Mouse (Mus musculus) monocyte, adult 5-6 weeks (primary cell): ENCODE results near the gene Rnf169. TPM values are rescaled to one million over a fixed set of nuclear protein-coding genes. Genes with fewer than 3 reads are reported as not detected.

Source experiments
- ATAC-seq: fragments of 153-309, 156-312 bp; replicated peaks from 2 replicates; pipeline ENCODE4 v1.8.0; 2017; ENCODE audit warnings: mild to moderate bottlenecking; ENCODE audit not compliant: low TSS enrichment, insufficient number of reproducible peaks, severe bottlenecking, poor library complexity, low FRiP score
- total RNA-seq: library from RNA; stranded (forward); fragments of 200-1000, 200-491, 200-594 nt; gene quantifications from 3 replicates; pipeline ENCODE4 v1.2.3, GENCODE M21; 2017

Gene Rnf169
- total RNA-seq, result 19.5 to 62.6 TPM (median 41.4 TPM) in 3 replicates

DNA sequence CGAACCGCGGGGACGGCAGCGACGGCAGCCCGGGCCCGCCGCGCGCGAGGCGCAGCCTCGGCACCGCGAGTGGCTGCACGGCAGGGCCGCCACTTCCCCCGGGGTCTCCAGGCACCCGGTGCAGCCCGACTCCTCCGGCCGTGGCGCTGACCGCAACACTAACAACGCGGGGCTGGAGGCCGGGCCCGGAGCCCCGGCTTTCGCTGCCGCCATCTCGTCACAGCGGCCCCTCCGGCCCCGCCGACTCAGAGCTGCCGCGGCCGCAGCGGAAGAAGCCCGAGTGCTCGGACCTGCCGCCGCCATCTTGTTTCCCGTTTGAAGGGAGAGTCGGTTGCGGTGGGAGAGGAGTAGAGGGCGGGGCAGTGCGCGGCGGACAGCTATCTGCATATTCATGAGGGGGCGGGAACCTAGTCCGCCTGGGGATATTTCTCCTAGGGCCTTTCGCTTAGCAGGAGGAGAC lies at the start of gene Rnf169:
TSS of gene Rnf169 (minus strand) at position 317 of the 460 bp plus-strand sequence.
- ATAC-seq, result peak; percentile 97

DNA sequence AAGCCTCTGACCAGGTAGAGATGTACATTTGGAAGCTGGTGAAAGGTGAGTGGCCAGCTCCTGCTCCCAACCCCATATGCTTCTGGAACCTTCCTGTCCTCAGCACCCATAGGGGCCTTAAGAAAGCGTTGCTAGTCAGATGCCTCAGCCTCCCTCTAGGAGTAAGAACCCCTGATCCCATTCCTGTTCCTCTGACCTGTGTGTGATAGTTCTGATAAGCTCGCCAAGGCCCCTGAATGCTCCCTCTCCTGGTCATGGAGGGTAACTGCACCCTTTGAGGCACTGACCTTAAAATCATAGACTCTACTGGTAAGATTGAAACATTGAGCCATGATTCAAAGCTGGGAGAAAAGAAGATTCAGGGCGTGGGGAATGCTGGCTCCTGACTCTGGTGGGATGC lies 49.1 kb upstream of the Rnf169 start:
- no peak for ATAC-seq

DNA sequence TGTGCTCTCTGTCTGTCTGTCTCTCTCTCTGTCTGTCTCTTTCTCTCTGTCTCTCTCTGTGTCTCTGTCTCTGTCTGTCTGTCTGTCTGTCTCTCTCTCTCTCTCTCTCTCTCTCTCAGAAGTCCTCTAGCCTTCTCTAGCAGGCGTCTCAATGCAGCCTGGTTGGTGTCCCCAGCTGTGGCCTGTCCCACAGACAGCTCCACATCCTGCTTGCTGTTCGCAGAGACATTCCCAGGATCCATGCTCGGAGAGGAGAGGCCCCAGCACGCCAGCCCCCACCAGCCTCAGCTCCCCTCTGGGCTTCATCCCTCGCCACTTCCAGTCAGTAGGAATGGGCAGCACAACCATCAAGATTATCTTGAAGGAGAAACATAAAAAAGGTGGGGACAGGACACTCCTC lies 47.1 kb upstream of the Rnf169 start:
- no peak for ATAC-seq

DNA sequence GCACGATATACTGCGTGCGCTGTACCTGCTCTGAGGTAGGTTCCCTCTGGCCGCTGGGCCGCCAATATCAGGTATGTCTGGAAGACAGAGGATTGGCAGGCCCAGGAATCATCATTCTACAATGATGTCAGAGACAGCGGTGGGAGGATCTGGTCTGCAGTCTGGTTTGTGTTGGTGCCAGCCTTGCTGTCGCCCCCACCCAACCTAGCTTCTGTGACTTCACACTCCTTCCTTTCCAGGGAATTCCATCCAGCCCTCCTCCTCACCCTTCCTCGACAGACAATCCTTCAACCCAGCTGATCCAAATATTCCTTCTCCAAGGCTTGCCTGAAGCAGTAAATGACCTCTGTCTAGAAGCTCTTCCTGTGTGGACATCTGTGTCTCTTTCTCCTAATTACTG lies 36.8 kb upstream of the Rnf169 start:
- no peak for ATAC-seq

DNA sequence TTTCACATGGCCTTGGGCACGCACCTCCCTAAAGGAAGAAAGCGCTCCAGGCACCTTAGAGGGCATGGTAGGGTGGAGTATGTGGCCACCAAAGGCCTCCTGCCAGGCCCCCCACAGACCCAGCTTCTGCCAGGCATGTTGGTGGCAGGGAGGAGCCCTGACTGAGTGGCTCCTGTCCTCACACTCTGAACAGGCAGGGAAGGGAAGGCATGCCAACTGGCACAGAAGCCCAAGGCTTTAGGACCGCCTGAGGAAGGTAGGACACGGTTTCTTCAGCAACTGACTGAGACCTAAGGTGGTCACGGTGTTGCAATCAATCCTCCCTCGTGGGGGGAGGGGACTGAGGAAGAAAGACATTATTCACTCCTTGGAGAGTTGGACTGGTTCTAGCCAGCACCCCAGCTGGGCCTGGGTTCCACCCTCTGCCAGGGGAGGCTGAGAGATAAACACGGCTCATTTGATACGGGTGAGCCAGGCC lies 33.9 kb upstream of the Rnf169 start:
- no peak for ATAC-seq

DNA sequence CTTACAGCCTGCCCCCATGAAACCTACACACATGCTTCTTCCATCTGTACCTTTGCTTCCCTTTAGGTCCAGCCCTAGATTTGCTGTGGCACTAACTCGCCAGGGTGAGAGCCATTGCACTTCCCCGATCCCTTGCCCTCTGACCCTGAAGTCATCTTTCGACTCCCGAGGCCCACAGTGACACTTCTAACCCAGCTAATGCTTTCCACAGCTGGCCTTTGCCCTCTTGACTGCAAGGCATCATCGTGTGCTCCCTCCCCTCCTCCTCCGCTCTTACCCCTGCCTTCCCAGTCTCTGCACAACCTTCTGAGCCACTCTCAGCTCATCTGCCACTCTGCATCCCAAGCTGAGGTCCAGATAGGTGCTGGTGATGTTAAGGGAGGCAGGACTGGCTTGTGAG lies 32.3 kb upstream of the Rnf169 start:
- no peak for ATAC-seq

DNA sequence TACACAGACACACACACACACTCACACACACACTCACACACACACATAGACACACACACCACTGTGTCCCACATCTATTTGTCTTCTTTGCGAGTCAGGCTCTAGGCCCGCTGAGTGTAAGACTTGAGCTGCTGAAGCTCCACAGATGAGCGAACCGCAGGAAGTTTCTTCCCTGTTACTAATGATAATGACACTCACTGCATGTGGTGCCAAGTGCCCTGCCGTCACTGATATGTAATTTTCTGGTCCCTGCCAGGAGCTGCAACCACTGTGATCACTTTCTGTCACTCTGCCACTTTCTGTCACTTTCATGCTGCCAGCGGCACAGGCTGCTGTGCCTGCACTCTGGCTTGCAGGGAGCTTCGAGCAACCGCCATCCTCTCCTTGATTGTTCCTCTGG lies 31.8 kb upstream of the Rnf169 start:
- ATAC-seq, result no peak

DNA sequence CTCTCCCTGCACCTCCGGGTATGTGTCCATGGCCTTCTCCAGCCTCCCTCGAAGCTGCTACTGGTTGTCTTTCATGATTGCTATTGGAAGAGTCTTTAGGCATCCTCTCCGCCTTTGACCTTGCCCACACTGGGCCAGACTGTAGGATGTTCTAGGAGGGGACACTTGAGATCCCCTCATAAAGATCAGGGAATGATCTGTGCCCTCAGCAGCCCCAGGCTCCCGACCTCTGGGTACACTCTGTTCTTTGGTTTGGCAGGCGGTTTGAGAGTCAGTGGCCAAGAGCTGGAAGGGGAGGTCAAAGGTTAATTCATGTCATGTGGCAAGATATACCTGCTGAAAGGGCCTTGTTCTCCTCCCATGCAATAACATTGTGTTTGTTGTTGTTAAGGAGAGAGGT lies 30.5 kb upstream of the Rnf169 start:
- ATAC-seq, result no peak

DNA sequence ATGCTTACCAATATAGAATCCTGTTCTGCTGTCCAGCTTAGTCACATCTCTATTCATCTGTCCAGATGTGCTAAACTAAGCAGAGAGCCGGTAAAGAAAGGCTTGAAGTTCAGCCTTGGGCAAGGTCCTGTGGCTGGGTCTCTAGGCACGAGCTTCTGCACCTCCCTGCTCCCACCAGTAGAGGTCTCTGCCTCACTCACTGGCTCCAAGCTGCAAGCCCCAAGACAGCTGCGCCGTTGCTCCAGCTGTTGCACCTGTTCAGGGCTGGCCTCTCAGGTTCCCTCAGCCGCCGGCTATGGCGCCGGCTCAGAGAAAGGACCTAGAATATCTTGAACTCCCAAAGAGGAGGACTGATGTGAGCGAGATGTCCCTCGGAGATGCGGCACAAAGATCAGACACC lies 29.4 kb upstream of the Rnf169 start:
- peak; percentile 81; the same call in 1 of the 2 replicates for ATAC-seq

DNA sequence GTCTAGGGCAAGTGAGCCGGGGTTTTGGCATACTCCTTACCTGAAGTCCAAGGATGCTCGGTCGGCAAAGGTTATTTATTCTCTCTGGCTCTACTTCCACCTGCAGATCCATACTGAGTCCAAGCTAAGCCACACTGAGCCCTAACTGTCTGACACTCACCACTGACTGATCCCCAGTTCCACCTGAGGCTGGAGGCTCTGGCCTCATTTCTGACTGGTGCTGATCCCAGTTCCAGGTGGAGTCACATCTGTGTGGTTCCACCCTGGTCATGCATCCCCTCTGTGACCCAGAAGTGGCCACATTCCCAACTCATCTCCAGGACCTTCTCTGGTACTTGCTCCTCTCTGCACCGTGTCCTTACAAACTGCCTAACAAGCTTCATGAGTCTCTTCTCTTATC lies 28.5 kb upstream of the Rnf169 start:
- no peak for ATAC-seq

DNA sequence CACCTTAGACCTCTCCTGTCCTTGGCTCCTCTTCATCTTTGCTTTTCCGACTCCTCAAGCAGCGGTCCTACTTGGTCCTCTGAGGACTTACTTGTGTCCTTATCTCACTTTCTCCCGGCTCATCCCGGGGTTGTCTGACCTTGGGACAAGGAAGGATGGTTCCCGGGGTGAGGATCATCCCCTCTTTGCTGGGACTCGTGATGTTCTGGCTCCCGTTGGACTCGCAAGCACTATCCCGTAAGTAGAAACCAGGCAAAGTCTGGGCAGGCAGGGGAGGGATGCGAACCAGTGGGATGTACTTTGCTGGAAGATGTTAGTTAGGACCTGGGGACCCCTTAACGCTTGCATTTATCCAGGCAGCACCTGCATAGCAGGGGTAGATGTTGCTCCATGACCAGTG lies 26.2 kb upstream of the Rnf169 start:
- no peak for ATAC-seq

DNA sequence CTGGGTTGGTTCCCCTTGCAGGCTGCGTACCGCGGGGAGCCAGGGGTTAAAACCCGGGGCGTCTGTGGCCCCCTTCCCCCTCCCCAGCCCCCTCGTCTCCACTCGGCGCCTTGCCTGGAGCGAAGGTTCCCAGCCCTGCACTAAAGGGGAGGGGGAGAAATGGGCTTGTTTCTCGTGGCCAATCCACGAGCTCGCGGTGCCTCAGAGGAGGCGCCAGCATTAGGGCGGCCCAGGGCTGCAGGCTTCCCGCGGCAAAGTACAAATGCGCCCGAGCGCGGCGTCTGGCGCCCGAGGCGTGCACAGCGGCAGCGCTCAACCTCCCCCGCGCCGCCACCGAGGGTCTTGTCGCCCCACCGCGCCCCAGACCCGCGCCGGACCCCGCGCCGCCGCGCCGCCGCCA lies 25.5 kb upstream of the Rnf169 start, which contains the start of gene Chrdl2:
TSS of gene Chrdl2 (plus strand) at position 383 of the 400 bp plus-strand sequence.
- no peak for ATAC-seq

DNA sequence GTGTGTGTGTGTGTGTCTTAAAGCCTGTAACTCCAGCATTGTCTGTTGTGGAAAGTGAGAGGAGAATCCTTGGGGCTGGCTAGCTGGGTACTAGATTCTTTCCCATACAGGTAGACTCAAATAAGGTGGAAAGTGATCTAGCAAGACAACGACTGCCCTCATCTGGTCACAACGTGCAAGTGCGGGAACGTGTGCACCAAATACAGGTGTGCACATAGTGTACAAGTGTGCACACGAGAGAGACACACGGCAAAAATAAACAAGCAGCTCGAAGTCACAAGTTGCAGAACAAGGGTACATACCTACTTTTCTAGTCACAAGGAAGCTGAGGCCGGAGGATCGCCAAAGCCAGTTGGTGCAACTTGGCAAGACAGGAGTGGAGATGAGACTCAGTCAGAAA lies 23.5 kb upstream of the Rnf169 start:
- ATAC-seq, result no peak

DNA sequence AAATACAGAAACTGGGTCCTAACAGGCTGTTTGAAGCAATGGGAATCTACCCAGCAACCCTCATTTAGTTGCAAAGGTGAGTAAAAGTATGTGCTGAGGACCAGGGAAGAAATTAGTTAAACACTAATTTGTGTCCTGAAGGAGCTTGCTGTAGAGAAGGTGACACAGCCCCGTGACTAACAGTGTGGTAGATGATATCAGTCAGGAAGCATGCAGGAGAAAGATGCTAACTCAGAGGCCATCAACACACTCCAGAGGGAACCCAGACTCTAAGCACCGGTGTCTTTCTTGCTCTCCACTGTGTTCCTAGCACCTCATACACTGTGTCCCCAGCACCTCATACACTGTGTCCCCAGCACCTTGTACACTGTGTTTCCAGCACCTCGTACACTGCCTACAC lies 18.4 kb upstream of the Rnf169 start:
- no peak for ATAC-seq

DNA sequence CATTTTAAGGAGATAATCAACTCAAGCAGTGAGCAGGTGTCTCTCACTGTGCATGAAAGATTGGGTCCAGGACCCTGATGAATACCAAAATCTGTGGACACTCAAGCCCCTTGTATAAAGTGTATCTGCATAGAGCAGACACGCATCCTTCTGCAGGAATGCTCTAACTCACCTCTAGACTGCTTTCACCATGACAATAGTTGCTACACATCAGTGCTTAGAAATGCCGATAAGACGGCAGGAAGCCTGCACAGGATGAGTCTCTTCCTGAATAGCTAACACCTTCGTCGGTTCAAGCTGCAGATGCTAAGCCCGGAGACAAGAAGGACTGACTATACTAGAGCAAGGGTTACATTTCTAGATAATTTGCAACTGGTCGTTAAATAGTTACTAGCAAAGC lies 14.9 kb upstream of the Rnf169 start:
- no peak for ATAC-seq

DNA sequence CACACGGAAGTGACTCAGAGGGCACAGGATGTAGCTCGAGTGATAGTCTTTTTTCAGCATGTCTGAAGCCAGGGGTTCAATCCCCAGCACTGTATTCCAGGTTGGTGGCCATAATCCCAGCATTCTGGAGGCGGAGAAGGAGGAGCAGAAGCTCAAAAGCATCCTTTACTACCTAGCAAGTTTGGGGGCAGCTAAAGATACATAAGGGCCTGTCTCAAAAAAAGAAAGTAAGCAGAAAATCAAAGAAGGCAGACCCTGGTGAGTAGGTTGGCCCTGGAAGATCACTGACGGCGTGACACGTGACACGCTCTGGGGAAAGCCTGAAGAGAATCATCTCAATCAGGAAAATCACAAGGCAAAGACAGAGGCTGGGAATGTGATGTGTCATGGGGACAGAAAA lies 12.9 kb upstream of the Rnf169 start:
- no peak for ATAC-seq

DNA sequence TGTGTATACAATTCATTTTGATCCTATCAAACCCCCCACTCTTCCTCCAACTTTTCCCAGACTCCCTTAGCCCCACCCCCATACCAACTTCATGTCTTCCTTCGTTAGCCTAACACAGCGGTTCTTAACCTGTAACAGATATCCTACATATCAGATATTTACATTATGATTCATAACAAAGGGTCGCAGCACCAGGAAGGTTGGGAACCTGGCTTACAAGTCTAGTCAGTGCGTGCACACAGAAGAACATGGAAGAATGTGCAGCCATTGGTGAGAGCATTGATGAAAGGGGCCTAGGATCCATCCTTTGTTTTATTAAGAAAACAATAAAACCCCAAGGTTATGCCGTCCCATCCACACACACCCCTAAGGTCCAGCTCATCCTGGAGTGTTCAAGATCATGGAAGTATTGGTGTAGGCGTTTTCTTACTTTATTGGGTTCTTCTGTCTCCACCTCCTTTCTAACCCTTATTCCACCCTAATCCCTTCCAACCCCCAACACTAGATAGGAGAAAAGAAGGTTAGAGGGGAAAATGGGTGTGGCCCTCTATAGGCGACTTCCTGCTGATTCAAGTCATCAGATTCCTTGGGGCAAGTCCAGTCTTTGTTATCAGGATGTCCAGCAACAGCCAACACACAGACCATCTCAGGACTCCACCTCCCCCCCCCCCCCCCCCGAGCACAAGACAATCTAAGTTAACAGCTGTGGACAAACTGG lies 10.9 kb upstream of the Rnf169 start:
- ATAC-seq, result no peak

DNA sequence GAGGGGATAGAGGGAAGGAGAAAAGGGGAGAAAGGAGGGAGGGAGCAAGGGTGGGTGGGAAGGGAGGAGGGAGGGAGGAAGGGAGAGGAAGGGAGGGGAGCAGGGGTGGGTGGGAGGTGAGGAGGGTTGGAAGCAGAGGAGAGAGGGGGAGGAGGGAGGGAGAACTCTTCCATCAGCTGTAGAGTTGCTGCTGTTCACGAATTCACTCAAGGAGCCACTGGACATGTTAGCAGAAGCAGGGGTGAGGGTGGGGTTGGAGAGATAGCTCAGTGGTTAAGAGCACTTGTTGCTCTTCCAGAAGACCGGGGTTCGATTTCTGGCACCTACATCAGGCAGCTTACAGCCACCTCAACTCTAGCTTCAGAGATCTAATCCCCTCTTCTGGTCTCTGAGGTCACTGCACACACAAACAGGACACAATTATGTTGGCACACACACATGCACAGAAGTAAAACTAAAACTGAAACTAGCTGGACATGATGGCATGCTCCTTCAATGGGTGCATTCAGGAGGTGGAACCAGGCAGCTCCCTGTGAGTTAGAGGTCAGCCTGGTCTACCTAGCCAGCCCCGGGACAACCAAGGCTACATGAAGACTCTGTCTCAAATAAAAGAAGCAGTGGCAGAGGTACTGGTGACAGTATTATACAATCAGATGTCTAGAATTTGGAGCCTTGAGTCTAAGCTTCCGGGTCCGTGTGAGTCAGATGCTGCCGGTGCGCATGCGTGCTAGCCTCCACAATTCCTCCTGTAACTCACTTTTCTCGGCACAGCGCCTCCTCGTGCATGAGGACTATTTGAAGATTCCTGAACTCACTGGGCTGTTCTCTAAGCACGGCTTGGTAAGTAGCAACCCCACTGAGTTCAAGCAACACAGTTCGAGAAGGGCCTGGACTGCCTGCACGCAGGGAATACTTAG lies 9.9 kb upstream of the Rnf169 start:
- 0 out of 2 replicates have a peak, but pooled peaks have one; percentile 33 for ATAC-seq

DNA sequence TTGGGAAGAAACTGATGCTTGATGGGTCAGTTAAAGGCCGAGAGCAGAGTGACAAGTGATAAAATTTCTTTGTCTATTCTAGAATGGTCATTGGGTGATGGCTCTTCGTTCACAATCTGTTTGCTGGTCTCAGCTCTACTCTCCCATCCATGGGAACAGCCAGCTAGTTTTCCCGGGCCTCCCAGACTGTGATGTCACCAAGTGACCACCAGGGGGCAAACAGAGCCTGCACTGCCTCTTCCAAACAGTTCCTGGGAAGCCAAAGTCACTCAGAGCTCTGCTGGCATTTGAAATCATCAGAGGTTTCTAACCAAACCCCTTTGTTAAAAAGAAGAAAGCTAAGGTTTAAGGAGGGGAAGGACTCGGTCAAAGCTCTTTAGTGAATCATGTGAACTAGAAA lies 8.5 kb upstream of the Rnf169 start:
- 0 out of 2 replicates have a peak, but pooled peaks have one; percentile 44 for ATAC-seq
